Mouse (Mus musculus): ENCODE measurements around the gene Stx1a.

DNA sequence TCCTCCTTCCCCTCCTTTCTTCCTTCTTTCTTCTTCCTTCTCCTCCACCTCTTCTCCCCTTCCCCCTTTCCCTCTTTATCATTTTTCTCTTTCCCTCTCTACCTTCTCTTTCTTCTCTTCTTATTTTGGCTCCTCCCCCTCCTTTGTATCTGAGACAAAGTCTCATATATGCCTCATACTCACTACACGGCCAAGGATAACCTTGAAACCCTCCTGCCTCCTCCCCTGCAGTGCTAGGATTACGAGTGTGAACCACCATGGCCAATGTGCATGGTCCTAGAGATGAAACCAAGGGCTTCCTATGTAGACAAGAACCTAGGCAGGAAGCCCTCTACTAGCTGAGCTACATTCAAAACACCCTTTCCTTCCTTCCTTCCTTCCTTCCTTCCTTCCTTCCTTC lies 48.4 kb upstream of the Stx1a start:
- no peak for TF ChIP-seq CTCF (IDR thresholded peaks at IDR 0.05; ENCODE audit: control insufficient read depth, insufficient read depth, insufficient read length)
- TF ChIP-seq MAX (IDR thresholded peaks at IDR 0.05): no peak
- TF ChIP-seq CEBPB (IDR thresholded peaks at IDR 0.05; ENCODE audit: low read depth): no peak
